Mouse (Mus musculus) embryonic facial prominence, embryonic 14.5 days (tissue): ENCODE measurements around the gene Pde4dip. TPM values are rescaled to one million over a fixed set of nuclear protein-coding genes. Genes with fewer than 3 reads are reported as not detected.

ENCODE experiments used
- ATAC-seq: fragments of 200-750 bp; cut with Nextera tagmentation; 2 replicates; pipeline ENCODE4 v1.8.0; 2017; ENCODE audit warnings: low read depth, moderate number of reproducible peaks, moderate TSS enrichment
- DNase-seq: peaks from one replicate; pipeline ENCODE4 v3.0.0-alpha.2; 2015; ENCODE audit warnings: low spot score
- H3K27ac ChIP-seq: fragments of 300-500 bp; sonication (generic); replicated peaks from 2 replicates; pipeline ENCODE4 v1.5.1; 2014; ENCODE audit warnings: low read depth, mild to moderate bottlenecking, low read length, moderate library complexity
- H3K27me3 ChIP-seq: fragments of 300-500 bp; sonication (generic); replicated peaks from 2 replicates; pipeline ENCODE4 v1.6.1; 2014; ENCODE audit warnings: low read length; ENCODE audit not compliant: control insufficient read depth, insufficient read depth
- H3K36me3 ChIP-seq: fragments of 300-500 bp; sonication (generic); 2 replicates; pipeline ENCODE4 v1.6.1; 2014; ENCODE audit warnings: low read length, mixed read lengths; ENCODE audit not compliant: control insufficient read depth, insufficient read depth
- H3K4me1 ChIP-seq: fragments of 300-500 bp; sonication (generic); 2 replicates; pipeline ENCODE4 v1.6.1; 2014; ENCODE audit warnings: antibody characterized with exemption, low read length; ENCODE audit not compliant: control insufficient read depth, insufficient read depth
- H3K4me2 ChIP-seq: fragments of 300-500 bp; sonication (generic); 2 replicates; pipeline ENCODE4 v1.6.1; 2014; ENCODE audit warnings: low read depth, mild to moderate bottlenecking, low read length, moderate library complexity, mixed read lengths
- H3K4me3 ChIP-seq: fragments of 300-500 bp; sonication (generic); 2 replicates; pipeline ENCODE4 v1.5.1; 2014; ENCODE audit warnings: low read depth, mild to moderate bottlenecking, low read length
- H3K9ac ChIP-seq: fragments of 300-500 bp; sonication (generic); 2 replicates; pipeline ENCODE4 v1.6.1; 2014; ENCODE audit warnings: low read depth, mild to moderate bottlenecking, low read length, moderate library complexity, mixed read lengths
- H3K9me3 ChIP-seq: fragments of 300-500 bp; sonication (generic); 2 replicates; pipeline ENCODE4 v1.6.1; 2016; ENCODE audit warnings: low read length; ENCODE audit not compliant: control insufficient read depth
- WGBS: fragments of 180-500 bp; shearing (Covaris S2); extraction: QIAGEN DNeasy Blood & Tissue Kit; methylation state at CpG from one replicate; pipeline ENCODE4 v1.1.7; 2014; 5-methylcytosine and 5-hydroxymethylcytosine counted together
- polyA plus RNA-seq: library from polyadenylated mRNA; unstranded; fragments of >200 nt; fragmentation: Nextera tagmentation; extraction: Ambion mirVana; gene quantifications from 2 replicates; pipeline ENCODE4 v1.2.1, GENCODE M21; 2014

Gene Pde4dip
- polyA plus RNA-seq, 1 experiment from 2014 or later = 64.6 TPM

- Histone ChIP-seq H3K9ac (no peak overlapping the region), H3K27me3 (no peaks in the 10 kb centered on the region), H3K4me1 (no peaks in the 10 kb centered on the region), H3K36me3 (no peaks in the 10 kb centered on the region), H3K4me3 (no peak overlapping the region), H3K4me2 (no peak overlapping the region), H3K9me3 (no peaks in the 10 kb centered on the region), H3K27ac (no peak overlapping the region)
- DNase-seq (no peak), ATAC-seq (no peak)
- WGBS = 93% methylated on average over 5 of the region's 5 CpGs
Measured at GRCm38 (mm10) chr3:97881576-97881975, 6.9 kb downstream of the Pde4dip start.

- H3K9ac ChIP-seq = no peak overlapping the region
Measured at GRCm38 (mm10) chr3:97879222-97879621, 9.3 kb downstream of the Pde4dip start.

GRCm38 (mm10) chr3:97876259-97876658, 12.2 kb downstream of the Pde4dip start:
- Histone ChIP-seq H3K27me3 (no peaks in the 10 kb centered on the region), H3K9ac (no peak overlapping the region), H3K4me1 (no peaks in the 10 kb centered on the region), H3K9me3 (no peaks in the 10 kb centered on the region), H3K36me3 (no peaks in the 10 kb centered on the region), H3K27ac (no peak overlapping the region), H3K4me3 (no peak overlapping the region), H3K4me2 (no peak overlapping the region)
- WGBS = 21% methylated on average over 8 of the region's 8 CpGs
- peak; percentile 43 for DNase-seq
- no peak for ATAC-seq

More at GRCm38 (mm10) chr3:97879222-97879621, 9.3 kb downstream of the Pde4dip start:
- Histone ChIP-seq H3K36me3 (no peaks in the 10 kb centered on the region), H3K27ac (no peak overlapping the region), H3K4me1 (no peaks in the 10 kb centered on the region), H3K9me3 (no peaks in the 10 kb centered on the region), H3K4me3 (no peak overlapping the region), H3K27me3 (no peaks in the 10 kb centered on the region), H3K4me2 (no peak overlapping the region)
- 11% methylated on average over 5 of the region's 5 CpGs for WGBS
- ATAC-seq (no peak), DNase-seq (peak; percentile 78)

DNA sequence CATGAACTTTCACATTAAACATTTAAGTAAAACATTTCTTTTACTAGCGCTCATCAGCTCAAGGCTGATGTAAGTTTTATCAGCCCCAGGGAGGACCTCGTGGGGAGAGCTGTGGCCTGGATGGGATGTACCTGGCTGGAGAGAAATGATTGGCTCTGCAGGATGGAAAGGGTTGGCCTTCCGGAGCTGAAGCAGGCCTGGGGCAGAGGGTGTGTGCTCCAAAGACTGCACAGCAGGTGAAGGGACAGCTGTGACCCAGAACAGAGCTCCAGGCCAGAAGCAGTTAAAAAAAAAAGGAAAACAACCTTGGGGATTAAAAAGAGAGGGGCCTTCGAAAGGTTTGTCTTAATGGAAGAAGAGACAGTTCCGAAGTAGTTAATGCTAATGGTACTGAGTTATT, 13.7 kb downstream of the Pde4dip start:
- Histone ChIP-seq H3K9me3 (no peaks in the 10 kb centered on the region), H3K4me3 (no peak overlapping the region), H3K4me2 (no peak overlapping the region), H3K4me1 (no peaks in the 10 kb centered on the region), H3K36me3 (no peaks in the 10 kb centered on the region), H3K9ac (no peak overlapping the region), H3K27ac (no peak overlapping the region), H3K27me3 (no peaks in the 10 kb centered on the region; the same call in 1 of the 2 replicates)
- ATAC-seq = no peak
- no peak for DNase-seq
- 19% methylated on average over 5 of the region's 5 CpGs for WGBS

GRCm38 (mm10) chr3:97869730-97870129, 18.8 kb downstream of the Pde4dip start:
- ATAC-seq (no peak), DNase-seq (no peak)
- no peak overlapping the region for H3K9ac ChIP-seq
- H3K4me3 ChIP-seq = no peak overlapping the region
- H3K4me1 ChIP-seq = peaks cover 5% of the 10 kb centered on the region; the same call in 1 of the 2 replicates
- WGBS = 60% methylated on average over 4 of the region's 4 CpGs
- H3K36me3 ChIP-seq = no peaks in the 10 kb centered on the region
- H3K9me3 ChIP-seq = no peaks in the 10 kb centered on the region
- no peak overlapping the region for H3K4me2 ChIP-seq
- H3K27ac ChIP-seq = no peak overlapping the region
- peaks cover 27% of the 10 kb centered on the region for H3K27me3 ChIP-seq

DNA sequence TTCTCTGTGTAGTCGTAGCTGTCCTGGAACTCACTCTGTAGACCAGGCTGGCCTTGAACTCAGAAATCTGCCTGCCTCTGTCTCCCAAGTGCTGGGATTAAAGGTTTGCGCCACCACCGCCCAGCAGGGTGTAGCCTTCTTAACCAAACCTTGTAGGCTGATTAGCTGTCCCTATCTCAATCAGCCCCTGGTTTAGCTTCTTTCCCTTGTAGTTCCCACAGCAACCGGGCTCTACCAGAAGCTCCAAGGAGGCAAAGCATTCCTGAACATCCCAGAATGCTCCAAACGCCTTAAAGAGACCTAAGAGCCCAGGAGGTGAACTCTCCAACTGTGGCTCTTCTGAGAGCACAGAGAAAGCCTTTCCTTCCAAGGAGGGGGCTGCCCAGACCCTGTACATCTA, 19.8 kb downstream of the Pde4dip start:
- H3K36me3 ChIP-seq = no peaks in the 10 kb centered on the region
- no peak overlapping the region for H3K4me3 ChIP-seq
- peaks cover 5% of the 10 kb centered on the region; the same call in 1 of the 2 replicates for H3K4me1 ChIP-seq
- no peak overlapping the region for H3K27ac ChIP-seq
- ATAC-seq (no peak), DNase-seq (no peak)
- 50% methylated on average over 5 of the region's 5 CpGs for WGBS
- H3K27me3 ChIP-seq = peaks cover 27% of the 10 kb centered on the region
- H3K9me3 ChIP-seq = no peaks in the 10 kb centered on the region
- no peak overlapping the region for H3K9ac ChIP-seq
- no peak overlapping the region for H3K4me2 ChIP-seq

- peak; percentile 87 for ATAC-seq
- peak overlapping the region; percentile 97 for H3K4me2 ChIP-seq
- peak; percentile 79 for DNase-seq
- WGBS = 4% methylated on average over 35 of the region's 42 CpGs
- peaks cover 27% of the 10 kb centered on the region for H3K27me3 ChIP-seq
- peak overlapping the region; percentile 58 for H3K4me3 ChIP-seq
- H3K4me1 ChIP-seq = peaks cover 5% of the 10 kb centered on the region; the same call in 1 of the 2 replicates
- no peaks in the 10 kb centered on the region for H3K36me3 ChIP-seq
- peak overlapping the region; percentile 11; the same call in 1 of the 2 replicates for H3K27ac ChIP-seq
- peak overlapping the region; percentile 67 for H3K9ac ChIP-seq
- no peaks in the 10 kb centered on the region for H3K9me3 ChIP-seq
Measured at GRCm38 (mm10) chr3:97868024-97868689, 20.4 kb downstream of the Pde4dip start.

GRCm38 (mm10) chr3:97867221-97868023, 21.1 kb downstream of the Pde4dip start:
- WGBS = 3% methylated on average over 21 of the region's 28 CpGs
- Histone ChIP-seq H3K4me3 (peak overlapping the region; percentile 58), H3K27ac (peak overlapping the region; percentile 11; the same call in 1 of the 2 replicates), H3K9me3 (no peaks in the 10 kb centered on the region), H3K4me1 (peaks cover 5% of the 10 kb centered on the region; the same call in 1 of the 2 replicates), H3K9ac (peak overlapping the region; percentile 67), H3K36me3 (no peaks in the 10 kb centered on the region), H3K27me3 (peaks cover 27% of the 10 kb centered on the region), H3K4me2 (peak overlapping the region; percentile 97)
- DNase-seq (no peak), ATAC-seq (peak; percentile 58)
